Mouse (Mus musculus): ENCODE data around the gene Rabgef1. TPM values are rescaled to one million over a fixed set of nuclear protein-coding genes. Genes with fewer than 3 reads are reported as not detected.

Gene Rabgef1
- polyA plus RNA-seq (2014; fragmentation: Nextera tagmentation; extraction: Ambion mirVana), result 35.7 and 40.3 TPM in 2 replicates

DNA sequence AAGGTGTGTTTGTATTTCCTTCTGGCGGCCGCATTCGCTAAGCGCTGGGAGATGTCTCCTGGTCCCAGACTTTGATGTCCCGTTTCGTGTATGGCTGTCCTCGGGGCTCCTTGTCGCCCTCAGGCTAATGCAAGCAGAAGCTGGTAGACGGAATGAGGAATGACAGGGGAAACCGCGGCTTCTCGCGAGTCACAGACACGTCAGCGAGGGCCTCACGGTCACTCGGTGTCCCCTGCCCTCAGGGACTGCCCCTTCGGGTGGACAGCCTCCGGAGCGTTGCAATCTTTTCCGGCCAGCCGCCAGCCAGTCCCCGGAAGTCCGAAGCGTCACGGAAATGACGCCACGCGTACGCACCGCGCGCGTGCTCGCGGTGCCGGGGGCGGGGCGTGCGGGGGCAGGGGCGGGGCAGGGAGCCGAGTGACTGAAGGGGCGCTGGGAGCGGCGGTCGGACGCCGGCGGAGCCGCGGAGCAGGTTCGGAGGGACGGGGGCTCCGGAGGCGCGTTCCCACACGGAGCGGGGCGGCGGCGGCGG is at the start of gene Rabgef1:
Gene Rabgef1 (plus strand): TSS at position 376 of the 532 bp plus-strand sequence.
- Histone ChIP-seq H3K9me3 (ENCODE audit: control insufficient read depth, low read length) (no peaks in the 10 kb centered on the region), H3K9ac (peak within 1 kb of the TSS; percentile 93), H3K4me2 (replicated peaks) (peak within 1 kb of the TSS; percentile 92), H3K27ac (peak within 1 kb of the TSS; percentile 76), H3K4me3 (replicated peaks; ENCODE audit: low read length) (peak within 1 kb of the TSS; percentile 91), H3K4me1 (replicated peaks; ENCODE audit: control insufficient read depth, insufficient read depth, low read length) (peaks cover 22% of the 10 kb centered on the region), H3K36me3 (replicated peaks; ENCODE audit: control insufficient read depth, insufficient read depth) (no peaks in the 10 kb centered on the region), H3K27me3 (ENCODE audit: control insufficient read depth, insufficient read depth, low read length) (no peaks in the 10 kb centered on the region)
- WGBS, result under 1% methylated on average over 29 of the region's 62 CpGs
- ATAC-seq (ENCODE audit: low FRiP score) (peak; percentile 97), DNase-seq (ENCODE audit: low spot score) (peak; percentile 90)

DNA sequence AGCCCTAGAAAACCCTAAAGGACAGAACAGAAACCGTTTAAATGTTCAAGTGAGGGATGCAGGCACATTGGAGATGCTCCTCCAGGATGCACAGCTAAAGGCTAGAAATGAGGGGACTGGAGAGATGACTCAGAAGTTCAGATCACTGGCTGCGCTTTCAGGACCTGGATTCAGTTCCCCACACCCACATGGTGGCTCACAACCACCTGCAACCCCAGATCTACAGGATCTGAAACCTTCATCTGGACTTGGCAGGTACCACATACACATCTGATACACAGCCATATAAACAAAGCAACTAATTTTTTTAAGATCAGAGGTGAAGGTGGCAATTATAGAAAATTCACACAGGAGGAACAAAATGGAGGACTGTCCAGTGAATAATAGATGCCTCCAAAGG is 49.2 kb upstream of the Rabgef1 start:
- Histone ChIP-seq H3K9me3 (ENCODE audit: control insufficient read depth, low read length) (no peaks in the 10 kb centered on the region), H3K4me3 (replicated peaks; ENCODE audit: low read length) (no peak overlapping the region), H3K9ac (no peak overlapping the region), H3K27ac (no peak overlapping the region; the same call in 1 of the 2 replicates), H3K36me3 (replicated peaks; ENCODE audit: control insufficient read depth, insufficient read depth) (no peaks in the 10 kb centered on the region), H3K27me3 (ENCODE audit: control insufficient read depth, insufficient read depth, low read length) (no peaks in the 10 kb centered on the region), H3K4me2 (replicated peaks) (no peak overlapping the region), H3K4me1 (replicated peaks; ENCODE audit: control insufficient read depth, insufficient read depth, low read length) (0 out of 2 replicates have a peak, but pooled peaks cover 7% of the 10 kb centered on the region)
- no peak for DNase-seq (ENCODE audit: low spot score)
- 93% methylated on average over 2 of the region's 2 CpGs for WGBS
- no peak for ATAC-seq (ENCODE audit: low FRiP score)

DNA sequence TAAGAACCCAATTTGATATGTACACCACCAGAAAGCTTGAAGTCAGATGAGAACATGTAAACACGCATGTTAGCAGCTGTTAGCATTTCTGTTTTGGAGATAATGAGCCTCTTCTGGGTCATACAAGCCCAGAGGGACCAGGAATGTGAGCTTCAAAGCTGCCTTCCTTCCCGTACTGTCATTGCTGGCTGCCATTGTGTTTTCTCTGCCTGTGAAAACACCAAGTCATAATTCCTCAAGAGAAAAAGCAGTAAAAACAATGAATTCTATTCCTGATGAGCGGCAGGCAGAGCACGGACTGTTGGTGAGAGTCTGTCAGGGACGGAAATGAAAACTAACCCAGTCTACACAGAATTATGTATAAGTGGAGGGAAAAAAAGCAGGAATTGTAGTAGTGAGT is 47.3 kb upstream of the Rabgef1 start:
- Histone ChIP-seq H3K36me3 (replicated peaks; ENCODE audit: control insufficient read depth, insufficient read depth) (no peaks in the 10 kb centered on the region), H3K27ac (no peak overlapping the region), H3K4me1 (replicated peaks; ENCODE audit: control insufficient read depth, insufficient read depth, low read length) (no peaks in the 10 kb centered on the region), H3K9me3 (ENCODE audit: control insufficient read depth, low read length) (no peaks in the 10 kb centered on the region), H3K4me3 (replicated peaks; ENCODE audit: low read length) (no peak overlapping the region), H3K4me2 (replicated peaks) (no peak overlapping the region), H3K9ac (no peak overlapping the region), H3K27me3 (ENCODE audit: control insufficient read depth, insufficient read depth, low read length) (no peaks in the 10 kb centered on the region)
- no peak for ATAC-seq (ENCODE audit: low FRiP score)
- WGBS, result 60% methylated on average over 5 of the region's 5 CpGs
- no peak for DNase-seq (ENCODE audit: low spot score)

DNA sequence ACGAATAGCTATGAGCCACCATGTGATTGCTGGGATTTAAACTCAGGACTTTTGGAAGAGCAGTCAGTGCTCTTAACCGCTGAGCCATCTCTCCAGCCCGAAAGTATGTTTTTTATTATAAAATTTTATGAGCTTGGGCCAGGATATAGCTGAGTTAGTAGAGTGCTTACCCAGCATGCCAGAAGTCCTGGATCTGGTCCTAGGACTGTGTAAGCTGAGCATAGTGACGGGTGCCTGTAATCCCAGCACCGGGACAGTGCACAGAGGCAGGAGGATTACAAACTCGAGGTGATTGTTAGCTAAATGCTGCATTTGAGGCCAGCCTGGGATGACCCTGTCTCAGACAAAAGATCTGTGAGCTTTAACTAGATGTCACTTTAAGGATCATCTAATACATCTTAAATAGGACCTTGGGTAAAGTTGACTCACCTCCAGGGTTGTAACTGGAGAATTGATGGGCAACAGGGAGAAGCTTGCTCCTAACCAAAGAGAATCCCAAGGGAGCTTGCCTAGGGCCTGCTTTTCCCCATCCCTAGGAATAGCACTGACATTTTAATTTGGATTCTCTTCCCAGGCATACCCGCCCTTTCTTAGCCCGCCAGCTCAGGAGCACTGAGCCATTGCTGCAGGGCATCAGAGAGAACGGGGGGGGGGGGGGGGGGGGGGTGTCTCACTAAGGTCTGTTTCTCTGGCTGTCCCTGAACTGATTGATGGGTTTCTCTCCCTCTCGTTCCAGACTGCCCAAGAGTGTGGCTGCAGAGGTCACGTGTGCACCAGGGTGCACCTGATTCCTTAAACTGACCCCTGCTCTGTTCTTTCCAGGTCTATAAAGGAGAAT is 42.7 kb upstream of the Rabgef1 start:
- H3K27me3 ChIP-seq (ENCODE audit: control insufficient read depth, insufficient read depth, low read length), result no peaks in the 10 kb centered on the region
- H3K36me3 ChIP-seq (replicated peaks; ENCODE audit: control insufficient read depth, insufficient read depth), result peaks cover 8% of the 10 kb centered on the region; the same call in 1 of the 2 replicates
- H3K4me1 ChIP-seq (replicated peaks; ENCODE audit: control insufficient read depth, insufficient read depth, low read length), result no peaks in the 10 kb centered on the region
- DNase-seq (ENCODE audit: low spot score), result no peak
- no peaks in the 10 kb centered on the region for H3K9me3 ChIP-seq (ENCODE audit: control insufficient read depth, low read length)
- 67% methylated on average over 10 of the region's 11 CpGs for WGBS
- H3K4me3 ChIP-seq (replicated peaks; ENCODE audit: low read length), result no peak overlapping the region
- no peak overlapping the region for H3K9ac ChIP-seq
- no peak for ATAC-seq (ENCODE audit: low FRiP score)
- no peak overlapping the region for H3K27ac ChIP-seq
- no peak overlapping the region for H3K4me2 ChIP-seq (replicated peaks)

DNA sequence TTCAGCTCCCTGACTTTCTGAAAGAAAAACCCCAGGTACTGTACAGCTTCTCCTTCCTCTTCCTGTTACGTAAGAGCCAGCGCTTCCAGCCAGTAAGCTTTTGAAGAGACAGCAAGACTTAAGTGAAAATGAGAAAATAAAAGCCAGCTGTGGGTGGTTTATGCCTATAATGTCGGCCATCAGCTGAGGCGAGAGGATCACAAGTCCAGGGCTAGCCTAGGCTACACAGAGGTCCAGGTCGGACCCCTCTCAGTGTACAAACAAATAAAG is 42.1 kb upstream of the Rabgef1 start:
- H3K4me1 ChIP-seq (replicated peaks; ENCODE audit: control insufficient read depth, insufficient read depth, low read length), result no peaks in the 10 kb centered on the region
- no peak overlapping the region for H3K4me2 ChIP-seq (replicated peaks)
- H3K27me3 ChIP-seq (ENCODE audit: control insufficient read depth, insufficient read depth, low read length), result no peaks in the 10 kb centered on the region
- H3K36me3 ChIP-seq (replicated peaks; ENCODE audit: control insufficient read depth, insufficient read depth), result peaks cover 11% of the 10 kb centered on the region; the same call in 1 of the 2 replicates
- WGBS, result 91% methylated on average over 5 of the region's 5 CpGs
- no peak overlapping the region for H3K4me3 ChIP-seq (replicated peaks; ENCODE audit: low read length)
- DNase-seq (ENCODE audit: low spot score) (no peak), ATAC-seq (ENCODE audit: low FRiP score) (no peak)
- H3K9me3 ChIP-seq (ENCODE audit: control insufficient read depth, low read length), result no peaks in the 10 kb centered on the region
- H3K9ac ChIP-seq, result no peak overlapping the region
- no peak overlapping the region for H3K27ac ChIP-seq

DNA sequence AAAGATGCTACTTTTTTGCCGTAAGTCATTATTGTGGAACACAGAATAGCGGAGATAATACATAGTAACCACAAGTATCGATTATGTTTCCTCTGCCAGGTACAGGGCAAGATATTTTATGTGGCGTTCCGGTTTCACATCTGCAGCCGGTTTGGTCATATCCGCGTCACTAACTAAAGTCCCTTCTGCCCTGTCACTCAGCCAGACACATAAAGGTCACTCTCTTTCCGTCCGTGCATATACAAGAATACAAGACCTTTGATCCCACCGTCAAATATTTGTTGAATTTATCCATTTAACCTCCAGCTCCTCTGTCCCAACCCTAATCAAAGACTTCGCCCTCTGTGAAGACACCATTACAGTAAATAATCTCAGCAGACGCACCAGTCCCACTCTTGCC is 35.0 kb upstream of the Rabgef1 start:
- H3K27ac ChIP-seq, result no peak overlapping the region
- no peak overlapping the region for H3K9ac ChIP-seq
- 95% methylated on average over 13 of the region's 13 CpGs for WGBS
- H3K36me3 ChIP-seq (replicated peaks; ENCODE audit: control insufficient read depth, insufficient read depth), result peaks cover 10% of the 10 kb centered on the region; the same call in 1 of the 2 replicates
- no peak for ATAC-seq (ENCODE audit: low FRiP score)
- no peak for DNase-seq (ENCODE audit: low spot score)
- no peak overlapping the region for H3K4me2 ChIP-seq (replicated peaks)
- H3K9me3 ChIP-seq (ENCODE audit: control insufficient read depth, low read length), result no peaks in the 10 kb centered on the region
- no peaks in the 10 kb centered on the region for H3K4me1 ChIP-seq (replicated peaks; ENCODE audit: control insufficient read depth, insufficient read depth, low read length)
- no peak overlapping the region for H3K4me3 ChIP-seq (replicated peaks; ENCODE audit: low read length)
- H3K27me3 ChIP-seq (ENCODE audit: control insufficient read depth, insufficient read depth, low read length), result no peaks in the 10 kb centered on the region

DNA sequence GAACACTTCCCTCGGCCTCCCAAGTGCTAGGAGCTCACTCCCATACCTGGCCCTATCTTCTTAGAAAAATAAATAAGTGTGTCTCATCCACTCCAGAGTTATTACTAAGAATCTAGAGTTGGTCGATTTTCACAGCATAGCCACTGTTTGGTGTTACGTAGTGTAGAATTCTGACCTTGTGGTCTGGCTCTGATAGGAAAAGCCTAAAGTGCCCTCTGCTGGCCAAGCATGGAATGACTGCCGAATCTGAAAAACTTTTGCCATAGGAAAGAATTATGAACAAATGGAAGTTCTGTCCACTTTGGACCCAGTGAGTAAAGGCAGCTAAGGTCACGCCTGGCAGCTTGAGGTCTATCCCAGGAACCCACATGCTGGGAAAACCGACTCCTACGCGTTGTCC is 32.2 kb upstream of the Rabgef1 start:
- Histone ChIP-seq H3K36me3 (replicated peaks; ENCODE audit: control insufficient read depth, insufficient read depth) (peaks cover 8% of the 10 kb centered on the region; the same call in 1 of the 2 replicates), H3K4me2 (replicated peaks) (no peak overlapping the region), H3K4me1 (replicated peaks; ENCODE audit: control insufficient read depth, insufficient read depth, low read length) (0 out of 2 replicates have a peak, but pooled peaks cover 4% of the 10 kb centered on the region), H3K4me3 (replicated peaks; ENCODE audit: low read length) (no peak overlapping the region), H3K9ac (no peak overlapping the region), H3K27ac (no peak overlapping the region), H3K27me3 (ENCODE audit: control insufficient read depth, insufficient read depth, low read length) (no peaks in the 10 kb centered on the region), H3K9me3 (ENCODE audit: control insufficient read depth, low read length) (no peaks in the 10 kb centered on the region)
- WGBS, result 27% methylated on average over 8 of the region's 8 CpGs
- DNase-seq (ENCODE audit: low spot score) (peak; percentile 87), ATAC-seq (ENCODE audit: low FRiP score) (no peak)

DNA sequence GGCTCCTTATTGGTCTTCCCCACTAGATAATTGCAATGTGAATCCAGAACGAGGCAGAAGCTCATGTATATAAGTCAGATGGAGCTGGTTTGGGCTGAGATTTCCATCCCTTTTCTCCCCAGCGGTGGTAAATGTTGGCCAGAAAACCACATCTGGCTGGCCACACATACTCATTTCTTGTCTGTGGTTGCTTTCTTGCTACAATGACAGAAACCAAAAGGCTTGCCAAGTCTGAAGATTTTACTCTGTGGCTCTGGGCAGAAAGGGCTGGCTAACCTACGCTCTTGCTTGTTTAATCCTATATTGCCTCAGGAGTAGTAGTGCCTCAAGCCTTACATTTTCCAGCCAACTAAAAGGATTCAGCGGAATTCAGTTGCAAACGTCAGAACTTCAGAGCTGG is 30.5 kb upstream of the Rabgef1 start:
- H3K36me3 ChIP-seq (replicated peaks; ENCODE audit: control insufficient read depth, insufficient read depth), result no peaks in the 10 kb centered on the region; the same call in 1 of the 2 replicates
- ATAC-seq (ENCODE audit: low FRiP score) (no peak), DNase-seq (ENCODE audit: low spot score) (no peak)
- no peak overlapping the region for H3K27ac ChIP-seq
- no peaks in the 10 kb centered on the region for H3K9me3 ChIP-seq (ENCODE audit: control insufficient read depth, low read length)
- 84% methylated on average over 5 of the region's 5 CpGs for WGBS
- no peak overlapping the region for H3K4me3 ChIP-seq (replicated peaks; ENCODE audit: low read length)
- H3K4me1 ChIP-seq (replicated peaks; ENCODE audit: control insufficient read depth, insufficient read depth, low read length), result peaks cover 11% of the 10 kb centered on the region; the same call in 1 of the 2 replicates
- no peak overlapping the region for H3K9ac ChIP-seq
- no peaks in the 10 kb centered on the region for H3K27me3 ChIP-seq (ENCODE audit: control insufficient read depth, insufficient read depth, low read length)
- H3K4me2 ChIP-seq (replicated peaks), result no peak overlapping the region

DNA sequence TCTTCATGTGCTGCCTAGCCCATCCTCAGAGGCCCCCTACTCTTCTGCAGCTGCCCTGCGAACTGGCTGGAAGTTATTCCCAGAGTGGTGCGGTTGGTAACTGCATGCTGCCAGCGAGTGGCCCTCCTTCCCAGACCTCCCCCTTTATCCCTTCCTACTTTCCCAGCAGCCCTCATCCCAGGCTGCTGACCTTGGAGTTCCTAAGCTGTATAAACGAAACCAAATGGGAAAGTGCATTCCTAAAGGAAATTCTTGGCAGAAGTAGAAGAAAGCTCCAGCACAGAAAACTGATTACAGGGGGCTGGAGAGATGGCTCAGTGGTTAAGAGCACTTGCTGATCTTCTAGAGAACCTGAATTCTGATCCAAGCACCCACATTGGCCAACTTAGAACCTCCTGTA is 29.6 kb upstream of the Rabgef1 start:
- no peaks in the 10 kb centered on the region for H3K9me3 ChIP-seq (ENCODE audit: control insufficient read depth, low read length)
- no peaks in the 10 kb centered on the region for H3K36me3 ChIP-seq (replicated peaks; ENCODE audit: control insufficient read depth, insufficient read depth)
- H3K27ac ChIP-seq, result no peak overlapping the region
- ATAC-seq (ENCODE audit: low FRiP score) (no peak), DNase-seq (ENCODE audit: low spot score) (no peak)
- H3K4me3 ChIP-seq (replicated peaks; ENCODE audit: low read length), result no peak overlapping the region
- no peak overlapping the region for H3K9ac ChIP-seq
- 74% methylated on average over 4 of the region's 4 CpGs for WGBS
- H3K27me3 ChIP-seq (ENCODE audit: control insufficient read depth, insufficient read depth, low read length), result no peaks in the 10 kb centered on the region
- peaks cover 11% of the 10 kb centered on the region; the same call in 1 of the 2 replicates for H3K4me1 ChIP-seq (replicated peaks; ENCODE audit: control insufficient read depth, insufficient read depth, low read length)
- H3K4me2 ChIP-seq (replicated peaks), result no peak overlapping the region
